Mouse (Mus musculus): ENCODE results near the gene Ikzf1.

DNA sequence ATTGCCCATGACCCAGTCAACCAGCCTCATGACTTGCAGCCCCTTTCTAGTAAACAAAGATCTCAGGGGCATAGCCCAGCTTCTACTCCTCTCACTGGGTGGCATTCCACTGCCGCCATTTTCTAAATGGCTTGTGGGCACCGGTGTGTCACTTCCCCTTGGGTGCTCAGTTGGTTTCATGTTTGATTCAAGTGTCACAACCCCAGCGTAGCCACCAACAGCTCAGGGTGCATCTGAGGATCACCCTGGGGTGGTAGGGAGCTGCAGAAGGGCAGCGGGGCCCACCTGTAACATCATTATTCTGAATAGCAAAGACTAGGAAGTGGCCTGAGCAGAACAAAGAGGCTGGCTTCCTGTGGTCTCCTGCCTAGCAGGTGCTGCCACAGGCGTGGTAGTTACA is 66.3 kb downstream of the Ikzf1 start:
- TF ChIP-seq CTCF (IDR thresholded peaks at IDR 0.05; ENCODE audit: low read depth, low read length) (no peak), POLR2A (IDR thresholded peaks at IDR 0.05; ENCODE audit: extremely low read depth, insufficient read depth, low read length) (no peak)

Data from liver, adult 2 months (tissue).